Mouse (Mus musculus): Measurements from ENCODE around the gene Mrm3. TPM values are rescaled to one million over a fixed set of nuclear protein-coding genes. Genes with fewer than 3 reads are reported as not detected.
"Not testable (repeated sequence)": the region's sequence is repeated elsewhere in the genome, so short reads cannot be mapped to it uniquely, and the experiment has no call there.

Mrm3 gene
- polyA plus RNA-seq (2012; ENCODE audit: insufficient read depth, insufficient read length, missing spikeins), result 3.2 and 3.4 TPM in 2 replicates

DNA sequence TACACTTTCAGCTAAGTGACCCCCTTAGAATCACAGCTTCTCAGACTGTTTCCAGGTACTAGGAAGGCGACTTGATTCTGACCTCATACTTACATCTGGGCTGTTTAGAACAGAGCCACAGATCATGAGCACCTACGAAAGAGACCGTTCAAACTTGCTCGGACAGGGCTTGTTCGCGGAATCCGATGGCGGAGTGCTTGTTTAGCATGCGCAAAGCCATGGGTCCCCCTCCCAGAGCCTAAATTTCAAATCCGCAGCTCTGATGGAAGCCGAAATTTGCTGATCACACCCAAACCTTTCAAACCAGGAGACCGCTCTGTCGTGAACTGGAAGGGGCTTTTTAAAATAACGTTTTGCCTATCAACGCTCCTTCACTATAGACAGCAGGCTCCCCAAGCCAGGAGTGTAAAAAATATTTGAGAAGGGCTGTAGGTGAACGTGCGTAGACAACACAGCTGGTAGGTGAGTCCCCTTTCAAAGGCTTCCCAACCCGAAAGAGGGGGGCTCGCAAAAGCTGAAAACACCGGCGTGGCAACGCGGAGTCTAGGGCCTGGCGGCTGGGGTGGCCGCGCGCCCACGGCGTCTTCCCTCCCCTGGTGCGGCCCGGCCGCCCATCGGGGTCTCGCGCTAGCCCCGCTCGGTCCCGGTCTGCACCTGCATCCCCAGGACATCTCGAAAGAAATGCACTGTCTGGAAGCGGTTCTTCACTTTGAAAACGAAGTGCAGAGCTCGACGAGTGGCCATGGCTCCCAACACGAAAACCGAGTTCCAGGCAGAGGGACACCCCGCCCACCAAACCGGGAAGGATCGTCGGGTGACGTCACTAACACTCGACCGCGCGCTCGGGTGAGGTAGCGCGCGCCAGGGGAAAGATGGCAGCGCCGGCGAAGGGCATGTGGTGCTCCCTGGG is at the start of gene Mrm3, which contains the start of gene Glod4:
TSS of gene Mrm3 (plus strand) at position 815 of the 910 bp plus-strand sequence.
TSS of gene Glod4 (minus strand) at position 825 of the 910 bp plus-strand sequence.
- Histone ChIP-seq H3K27ac (ENCODE audit: insufficient read depth, low read depth, low read length) (no peak within 1 kb of the TSS), H3K4me3 (ENCODE audit: insufficient read depth, low read length) (peak within 1 kb of the TSS; percentile 85), H3K4me1 (ENCODE audit: control insufficient read depth, insufficient read depth, low read length) (peaks cover 3% of the 10 kb centered on the region)
- no peak for TF ChIP-seq CTCF (IDR thresholded peaks at IDR 0.05; ENCODE audit: low read depth, low read length)
- no peak; the same call in 1 of the 2 replicates for TF ChIP-seq POLR2A (IDR thresholded peaks at IDR 0.05; ENCODE audit: borderline replicate concordance, low read depth, low read length)

DNA sequence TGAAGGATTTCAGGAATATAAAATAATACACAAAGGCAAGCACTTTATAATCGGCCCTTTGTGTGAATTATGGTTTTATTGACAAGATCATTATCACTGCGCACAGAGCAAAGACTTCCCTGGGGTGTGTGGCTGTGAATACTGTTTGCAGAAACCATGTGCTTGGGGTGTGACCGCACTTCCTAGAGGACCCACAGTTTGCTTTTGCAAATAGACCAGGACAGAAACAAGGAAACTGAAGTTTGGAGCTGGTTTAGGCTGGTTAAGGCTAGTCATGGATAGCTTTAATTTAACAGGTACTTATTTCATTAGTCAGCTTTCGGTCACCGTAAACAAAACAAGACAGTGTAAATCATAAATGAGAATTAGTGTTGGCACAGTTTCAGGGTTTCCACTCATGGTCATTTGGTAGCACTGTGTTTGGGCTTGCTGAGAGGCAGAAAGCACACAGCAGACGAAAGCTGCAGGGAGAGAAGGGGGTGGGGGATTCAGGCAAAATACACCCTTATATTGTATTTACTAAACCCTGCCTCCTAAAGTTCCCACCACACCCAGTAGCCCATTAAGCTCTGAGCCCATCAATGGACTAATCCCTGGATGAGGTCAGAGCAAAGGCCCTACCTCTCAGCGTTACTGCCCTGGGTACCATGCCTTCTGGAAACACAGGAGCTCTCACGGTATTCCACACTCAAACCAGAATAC is 47.1 kb upstream of the Mrm3 start:
- no peak for TF ChIP-seq CTCF (IDR thresholded peaks at IDR 0.05; ENCODE audit: low read depth, low read length)
- TF ChIP-seq POLR2A (IDR thresholded peaks at IDR 0.05; ENCODE audit: borderline replicate concordance, low read depth, low read length), result no peak
- no peaks in the 10 kb centered on the region for H3K4me1 ChIP-seq (ENCODE audit: control insufficient read depth, insufficient read depth, low read length)
- no peak overlapping the region for H3K4me3 ChIP-seq (ENCODE audit: insufficient read depth, low read length)
- no peak overlapping the region for H3K27ac ChIP-seq (ENCODE audit: insufficient read depth, low read depth, low read length)

DNA sequence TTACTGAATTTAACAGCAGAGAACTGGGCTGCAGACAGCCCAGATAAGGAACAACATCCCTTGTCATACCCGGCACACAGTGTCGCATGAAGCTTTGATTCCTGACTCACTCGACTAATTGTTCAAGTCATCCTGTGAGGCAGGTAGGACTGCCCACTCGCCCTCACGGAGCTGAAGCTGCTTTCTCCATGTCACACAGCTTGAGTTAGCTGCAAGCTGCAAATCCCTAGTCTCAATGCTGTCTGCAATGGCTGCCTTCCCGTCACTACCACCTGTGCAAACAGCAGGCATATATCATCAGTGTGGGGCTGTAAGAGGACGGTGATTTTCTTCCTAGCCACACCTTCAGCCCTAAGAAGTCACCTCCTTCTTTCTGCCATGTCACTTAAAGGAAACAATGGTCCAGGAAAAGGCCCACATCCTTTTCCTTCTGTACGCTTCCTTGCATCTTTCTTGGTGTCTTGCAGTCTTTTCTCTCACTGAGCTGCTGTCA is 46.5 kb upstream of the Mrm3 start:
- no peak overlapping the region for H3K27ac ChIP-seq (ENCODE audit: insufficient read depth, low read depth, low read length)
- TF ChIP-seq CTCF (IDR thresholded peaks at IDR 0.05; ENCODE audit: low read depth, low read length) (no peak), POLR2A (IDR thresholded peaks at IDR 0.05; ENCODE audit: borderline replicate concordance, low read depth, low read length) (no peak)

GRCm38 (mm10) chr11:76201761-76202674 is 41.5 kb upstream of the Mrm3 start:
- Histone ChIP-seq H3K4me1 (ENCODE audit: control insufficient read depth, insufficient read depth, low read length) (no peaks in the 10 kb centered on the region), H3K27ac (ENCODE audit: insufficient read depth, low read depth, low read length) (no peak overlapping the region), H3K4me3 (ENCODE audit: insufficient read depth, low read length) (peak overlapping the region; percentile 77)
- TF ChIP-seq CTCF (IDR thresholded peaks at IDR 0.05; ENCODE audit: low read depth, low read length) (no peak), POLR2A (IDR thresholded peaks at IDR 0.05; ENCODE audit: borderline replicate concordance, low read depth, low read length) (no peak)

More for the DNA sequence above, 46.5 kb upstream of the Mrm3 start:
- Histone ChIP-seq H3K4me3 (ENCODE audit: insufficient read depth, low read length) (no peak overlapping the region), H3K4me1 (ENCODE audit: control insufficient read depth, insufficient read depth, low read length) (no peaks in the 10 kb centered on the region)

- no peaks in the 10 kb centered on the region for H3K4me1 ChIP-seq (ENCODE audit: control insufficient read depth, insufficient read depth, low read length)
- no peak overlapping the region for H3K27ac ChIP-seq (ENCODE audit: insufficient read depth, low read depth, low read length)
- no peak overlapping the region for H3K4me3 ChIP-seq (ENCODE audit: insufficient read depth, low read length)
- TF ChIP-seq POLR2A (IDR thresholded peaks at IDR 0.05; ENCODE audit: borderline replicate concordance, low read depth, low read length), result no peak
- no peak for TF ChIP-seq CTCF (IDR thresholded peaks at IDR 0.05; ENCODE audit: low read depth, low read length)
Observed at GRCm38 (mm10) chr11:76206793-76207192, 36.7 kb upstream of the Mrm3 start.

GRCm38 (mm10) chr11:76210228-76210985 is 33.1 kb upstream of the Mrm3 start:
- TF ChIP-seq POLR2A (IDR thresholded peaks at IDR 0.05; ENCODE audit: borderline replicate concordance, low read depth, low read length) (no peak), CTCF (IDR thresholded peaks at IDR 0.05; ENCODE audit: low read depth, low read length) (no peak)
- H3K27ac ChIP-seq (ENCODE audit: insufficient read depth, low read depth, low read length), result no peak overlapping the region
- peaks cover 7% of the 10 kb centered on the region for H3K4me1 ChIP-seq (ENCODE audit: control insufficient read depth, insufficient read depth, low read length)
- no peak overlapping the region for H3K4me3 ChIP-seq (ENCODE audit: insufficient read depth, low read length)

DNA sequence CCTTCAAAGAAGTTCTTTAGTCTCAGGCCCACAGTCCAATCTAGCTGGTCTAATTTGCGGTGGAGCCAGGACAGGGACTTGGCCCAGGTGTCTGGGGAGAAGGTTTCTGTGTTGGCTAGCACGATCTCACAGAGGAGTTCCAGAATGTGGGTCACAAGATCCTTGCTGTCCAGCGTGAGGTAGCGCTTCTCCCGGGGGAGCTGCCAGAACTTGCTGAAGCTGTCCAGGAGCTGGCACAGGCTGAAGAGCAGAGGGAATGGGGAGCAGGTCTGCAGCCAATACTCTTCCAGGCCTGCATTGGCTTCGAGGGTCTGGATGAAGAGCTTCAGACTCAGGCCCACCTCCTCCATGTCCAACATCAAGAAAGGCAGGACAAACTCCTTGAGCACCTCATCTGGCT is 31.9 kb upstream of the Mrm3 start:
- not testable (repeated sequence) for H3K4me3 ChIP-seq (ENCODE audit: insufficient read depth, low read length); H3K27ac ChIP-seq (ENCODE audit: insufficient read depth, low read depth, low read length)
- peaks cover 14% of the 10 kb centered on the region for H3K4me1 ChIP-seq (ENCODE audit: control insufficient read depth, insufficient read depth, low read length)

- Histone ChIP-seq H3K4me3 (ENCODE audit: insufficient read depth, low read length) (no peak overlapping the region), H3K27ac (ENCODE audit: insufficient read depth, low read depth, low read length) (no peak overlapping the region), H3K4me1 (ENCODE audit: control insufficient read depth, insufficient read depth, low read length) (peaks cover 14% of the 10 kb centered on the region)
- TF ChIP-seq POLR2A (IDR thresholded peaks at IDR 0.05; ENCODE audit: borderline replicate concordance, low read depth, low read length) (no peak), CTCF (IDR thresholded peaks at IDR 0.05; ENCODE audit: low read depth, low read length) (no peak)
Observed at GRCm38 (mm10) chr11:76213841-76214240, 29.7 kb upstream of the Mrm3 start.

Data from bone marrow macrophage, adult 2 months (primary cell).